Mouse (Mus musculus): Measurements from ENCODE around the gene Epha1. TPM values are rescaled to one million over a fixed set of nuclear protein-coding genes. Genes with fewer than 3 reads are reported as not detected.

The Epha1 gene
- polyA plus RNA-seq, 1 experiment from 2014 or later, result 7.2 TPM

GRCm38 (mm10) chr6:42372421-42372815, 650 bp downstream of the Epha1 start:
- no peak overlapping the region for H3K9ac ChIP-seq
- 0 out of 2 replicates have a peak, but pooled peaks cover 3% of the 10 kb centered on the region for H3K27me3 ChIP-seq
- peaks cover 10% of the 10 kb centered on the region for H3K4me1 ChIP-seq
- 14% methylated on average over 9 of the region's 9 CpGs for WGBS
- no peaks in the 10 kb centered on the region for H3K36me3 ChIP-seq
- 0 out of 2 replicates have a peak, but pooled peaks have one; percentile 11 for ATAC-seq (ENCODE audit: insufficient number of reproducible peaks, insufficient read depth, low FRiP score, low TSS enrichment)
- no peak overlapping the region for H3K27ac ChIP-seq
- H3K4me2 ChIP-seq (replicated peaks), result peak overlapping the region; percentile 97
- H3K9me3 ChIP-seq, result no peaks in the 10 kb centered on the region
- peak overlapping the region; percentile 59 for H3K4me3 ChIP-seq

GRCm38 (mm10) chr6:42372001-42372400, 1.1 kb downstream of the Epha1 start:
- 0 out of 2 replicates have a peak, but pooled peaks cover 3% of the 10 kb centered on the region for H3K27me3 ChIP-seq
- no peak overlapping the region for H3K9ac ChIP-seq
- no peak overlapping the region for H3K27ac ChIP-seq
- peak overlapping the region; percentile 97 for H3K4me2 ChIP-seq (replicated peaks)
- peaks cover 10% of the 10 kb centered on the region for H3K4me1 ChIP-seq
- no peaks in the 10 kb centered on the region for H3K9me3 ChIP-seq
- 0 out of 2 replicates have a peak overlapping the region, but pooled peaks have one; percentile 59 for H3K4me3 ChIP-seq
- WGBS, result 2% methylated on average over 3 of the region's 3 CpGs
- ATAC-seq (ENCODE audit: insufficient number of reproducible peaks, insufficient read depth, low FRiP score, low TSS enrichment), result no peak
- H3K36me3 ChIP-seq, result no peaks in the 10 kb centered on the region

GRCm38 (mm10) chr6:42370630-42371363, 2.3 kb downstream of the Epha1 start:
- H3K9me3 ChIP-seq, result no peaks in the 10 kb centered on the region
- H3K27me3 ChIP-seq, result 0 out of 2 replicates have a peak, but pooled peaks cover 3% of the 10 kb centered on the region
- no peak overlapping the region for H3K9ac ChIP-seq
- no peak for ATAC-seq (ENCODE audit: insufficient number of reproducible peaks, insufficient read depth, low FRiP score, low TSS enrichment)
- H3K27ac ChIP-seq, result no peak overlapping the region
- no peak overlapping the region for H3K4me3 ChIP-seq
- 55% methylated on average over 4 of the region's 4 CpGs for WGBS
- H3K36me3 ChIP-seq, result no peaks in the 10 kb centered on the region
- H3K4me2 ChIP-seq (replicated peaks), result no peak overlapping the region
- peaks cover 10% of the 10 kb centered on the region for H3K4me1 ChIP-seq

GRCm38 (mm10) chr6:42369870-42370269, 3.2 kb downstream of the Epha1 start:
- WGBS, result 23% methylated on average over 3 of the region's 3 CpGs
- no peaks in the 10 kb centered on the region for H3K9me3 ChIP-seq
- H3K27me3 ChIP-seq, result 0 out of 2 replicates have a peak, but pooled peaks cover 3% of the 10 kb centered on the region
- peaks cover 10% of the 10 kb centered on the region for H3K4me1 ChIP-seq
- no peaks in the 10 kb centered on the region for H3K36me3 ChIP-seq
- ATAC-seq (ENCODE audit: insufficient number of reproducible peaks, insufficient read depth, low FRiP score, low TSS enrichment), result no peak
- no peak overlapping the region for H3K27ac ChIP-seq
- no peak overlapping the region for H3K9ac ChIP-seq
- H3K4me2 ChIP-seq (replicated peaks), result no peak overlapping the region
- no peak overlapping the region for H3K4me3 ChIP-seq

GRCm38 (mm10) chr6:42365215-42365614, 7.9 kb downstream of the Epha1 start:
- H3K9me3 ChIP-seq, result no peaks in the 10 kb centered on the region
- H3K27ac ChIP-seq, result no peak overlapping the region
- H3K36me3 ChIP-seq, result peaks cover 9% of the 10 kb centered on the region; the same call in 1 of the 2 replicates
- H3K4me1 ChIP-seq, result no peaks in the 10 kb centered on the region
- no peaks in the 10 kb centered on the region for H3K27me3 ChIP-seq
- no peak overlapping the region for H3K9ac ChIP-seq
- H3K4me3 ChIP-seq, result no peak overlapping the region
- no peak for ATAC-seq (ENCODE audit: insufficient number of reproducible peaks, insufficient read depth, low FRiP score, low TSS enrichment)
- 90% methylated on average over 6 of the region's 6 CpGs for WGBS
- no peak overlapping the region for H3K4me2 ChIP-seq (replicated peaks)

GRCm38 (mm10) chr6:42364607-42365006, 8.5 kb downstream of the Epha1 start:
- no peak overlapping the region for H3K27ac ChIP-seq
- H3K9me3 ChIP-seq, result no peaks in the 10 kb centered on the region
- ATAC-seq (ENCODE audit: insufficient number of reproducible peaks, insufficient read depth, low FRiP score, low TSS enrichment), result no peak
- H3K4me2 ChIP-seq (replicated peaks), result no peak overlapping the region
- WGBS, result 86% methylated on average over 15 of the region's 15 CpGs
- H3K27me3 ChIP-seq, result no peaks in the 10 kb centered on the region
- no peaks in the 10 kb centered on the region for H3K4me1 ChIP-seq
- H3K36me3 ChIP-seq, result peaks cover 14% of the 10 kb centered on the region
- no peak overlapping the region for H3K9ac ChIP-seq
- H3K4me3 ChIP-seq, result no peak overlapping the region

GRCm38 (mm10) chr6:42364066-42364465, 9.0 kb downstream of the Epha1 start:
- Histone ChIP-seq H3K27me3 (no peaks in the 10 kb centered on the region), H3K36me3 (peaks cover 19% of the 10 kb centered on the region), H3K4me2 (replicated peaks) (no peak overlapping the region), H3K4me1 (no peaks in the 10 kb centered on the region), H3K9ac (no peak overlapping the region), H3K9me3 (no peaks in the 10 kb centered on the region), H3K4me3 (no peak overlapping the region), H3K27ac (no peak overlapping the region)
- WGBS, result 91% methylated on average over 4 of the region's 4 CpGs
- no peak for ATAC-seq (ENCODE audit: insufficient number of reproducible peaks, insufficient read depth, low FRiP score, low TSS enrichment)

- H3K9me3 ChIP-seq, result no peaks in the 10 kb centered on the region
- no peak for ATAC-seq (ENCODE audit: insufficient number of reproducible peaks, insufficient read depth, low FRiP score, low TSS enrichment)
- H3K36me3 ChIP-seq, result peaks cover 29% of the 10 kb centered on the region
- H3K27me3 ChIP-seq, result no peaks in the 10 kb centered on the region
- H3K4me1 ChIP-seq, result no peaks in the 10 kb centered on the region
- 68% methylated on average over 3 of the region's 3 CpGs for WGBS
- no peak overlapping the region for H3K9ac ChIP-seq
- no peak overlapping the region for H3K4me2 ChIP-seq (replicated peaks)
- no peak overlapping the region for H3K4me3 ChIP-seq
- H3K27ac ChIP-seq, result no peak overlapping the region
Observed at GRCm38 (mm10) chr6:42362974-42363373, 10.1 kb downstream of the Epha1 start.

- 74% methylated on average over 1 of the region's 1 CpGs for WGBS
Observed at GRCm38 (mm10) chr6:42362497-42362896, 10.6 kb downstream of the Epha1 start.

GRCm38 (mm10) chr6:42362074-42362473, 11.0 kb downstream of the Epha1 start:
- Histone ChIP-seq H3K27me3 (no peaks in the 10 kb centered on the region), H3K9me3 (no peaks in the 10 kb centered on the region), H3K27ac (no peak overlapping the region), H3K4me3 (no peak overlapping the region), H3K9ac (no peak overlapping the region), H3K36me3 (peaks cover 38% of the 10 kb centered on the region), H3K4me2 (replicated peaks) (no peak overlapping the region), H3K4me1 (no peaks in the 10 kb centered on the region)
- ATAC-seq (ENCODE audit: insufficient number of reproducible peaks, insufficient read depth, low FRiP score, low TSS enrichment), result no peak
- 45% methylated on average over 1 of the region's 1 CpGs for WGBS

More at GRCm38 (mm10) chr6:42362497-42362896, 10.6 kb downstream of the Epha1 start:
- Histone ChIP-seq H3K4me3 (no peak overlapping the region), H3K9me3 (no peaks in the 10 kb centered on the region), H3K4me1 (no peaks in the 10 kb centered on the region), H3K4me2 (replicated peaks) (no peak overlapping the region), H3K27ac (no peak overlapping the region), H3K27me3 (no peaks in the 10 kb centered on the region), H3K36me3 (peaks cover 34% of the 10 kb centered on the region), H3K9ac (no peak overlapping the region)
- ATAC-seq (ENCODE audit: insufficient number of reproducible peaks, insufficient read depth, low FRiP score, low TSS enrichment), result no peak

GRCm38 (mm10) chr6:42361041-42361895, 11.8 kb downstream of the Epha1 start:
- Histone ChIP-seq H3K4me2 (replicated peaks) (no peak overlapping the region), H3K9me3 (no peaks in the 10 kb centered on the region), H3K27ac (no peak overlapping the region), H3K27me3 (no peaks in the 10 kb centered on the region), H3K36me3 (peaks cover 46% of the 10 kb centered on the region), H3K9ac (no peak overlapping the region), H3K4me1 (no peaks in the 10 kb centered on the region), H3K4me3 (no peak overlapping the region)
- 92% methylated on average over 13 of the region's 13 CpGs for WGBS
- no peak for ATAC-seq (ENCODE audit: insufficient number of reproducible peaks, insufficient read depth, low FRiP score, low TSS enrichment)

Measured in embryonic facial prominence, embryonic 12.5 days (tissue).